Mouse (Mus musculus) stomach, embryonic 14.5 days (tissue): Measurements from ENCODE around the gene Thsd7a. TPM values are rescaled to one million over a fixed set of nuclear protein-coding genes. Genes with fewer than 3 reads are reported as not detected.

ENCODE experiments used
- ATAC-seq: fragments of 200-750 bp; cut with Nextera tagmentation; 2 replicates; pipeline ENCODE4 v1.8.0; 2017; ENCODE audit warnings: low read depth, moderate TSS enrichment; ENCODE audit not compliant: insufficient number of reproducible peaks, insufficient read depth, low FRiP score
- H3K27ac ChIP-seq: fragments of 300-500 bp; sonication (generic); 2 replicates; pipeline ENCODE4 v1.5.1; 2014; ENCODE audit warnings: mild to moderate bottlenecking, low read length, moderate library complexity, mixed read lengths
- H3K27me3 ChIP-seq: fragments of 300-500 bp; sonication (generic); 2 replicates; pipeline ENCODE4 v1.6.1; 2014; ENCODE audit warnings: low read length, control low read depth, mixed read lengths; ENCODE audit not compliant: control insufficient read depth, insufficient read depth
- H3K36me3 ChIP-seq: fragments of 300-500 bp; sonication (generic); 2 replicates; pipeline ENCODE4 v1.6.1; 2014; ENCODE audit warnings: mild to moderate bottlenecking, control low read depth, low read length, moderate library complexity, mixed read lengths; ENCODE audit not compliant: control insufficient read depth, insufficient read depth
- H3K4me1 ChIP-seq: fragments of 300-500 bp; sonication (generic); 2 replicates; pipeline ENCODE4 v1.6.1; 2014; ENCODE audit warnings: low read length, control low read depth, mixed read lengths; ENCODE audit not compliant: control insufficient read depth, insufficient read depth
- H3K4me2 ChIP-seq: fragments of 300-500 bp; sonication (generic); replicated peaks from 2 replicates; pipeline ENCODE4 v1.6.1; 2014; ENCODE audit warnings: low read depth, low read length, control low read depth
- H3K4me3 ChIP-seq: fragments of 300-500 bp; sonication (generic); 2 replicates; pipeline ENCODE4 v1.5.1; 2014; ENCODE audit warnings: low read depth, low read length, control low read depth
- H3K9ac ChIP-seq: fragments of 300-500 bp; sonication (generic); replicated peaks from 2 replicates; pipeline ENCODE4 v1.6.1; 2014; ENCODE audit warnings: low read depth, mild to moderate bottlenecking, control low read depth, low read length, moderate library complexity, mixed read lengths
- H3K9me3 ChIP-seq: fragments of 300-500 bp; sonication (generic); 2 replicates; pipeline ENCODE4 v1.6.1; 2016; ENCODE audit warnings: low read depth, low read length, control low read depth; ENCODE audit not compliant: control insufficient read depth
- WGBS: fragments of 180-500 bp; shearing (Covaris S2); extraction: QIAGEN DNeasy Blood & Tissue Kit; methylation state at CpG from one replicate; pipeline ENCODE4 v1.1.7; 2014; 5-methylcytosine and 5-hydroxymethylcytosine counted together
- polyA plus RNA-seq: library from polyadenylated mRNA; unstranded; fragments of >200 nt; fragmentation: Nextera tagmentation; extraction: Ambion mirVana; gene quantifications from 2 replicates; pipeline ENCODE4 v1.2.1, GENCODE M21; 2014

Thsd7a gene
- polyA plus RNA-seq, 1 experiment from 2014 or later, result 4.1 TPM

DNA sequence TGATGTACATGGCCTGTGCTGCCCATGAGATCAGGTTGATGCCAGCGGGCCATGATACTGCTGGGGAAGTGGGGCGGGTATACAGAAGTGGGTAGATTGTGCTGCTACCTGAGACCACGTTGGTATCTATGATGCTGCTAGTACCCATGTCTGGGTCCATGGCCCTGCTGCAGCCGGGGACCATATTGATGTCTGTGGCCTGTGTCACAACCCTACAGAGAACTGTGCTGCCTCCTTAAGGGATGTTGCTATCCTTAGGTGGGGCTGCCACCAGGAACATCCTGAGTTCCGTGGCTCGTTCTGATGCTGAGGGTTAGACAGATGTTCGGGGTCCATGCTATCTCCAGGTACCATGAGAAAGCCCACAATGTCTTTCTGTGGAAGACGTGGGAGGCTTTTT lies 33.1 kb downstream of the Thsd7a start:
- no peak overlapping the region for H3K4me3 ChIP-seq
- H3K27me3 ChIP-seq, result no peaks in the 10 kb centered on the region
- no peaks in the 10 kb centered on the region for H3K36me3 ChIP-seq
- WGBS, result 91% methylated on average over 8 of the region's 8 CpGs
- H3K4me1 ChIP-seq, result no peaks in the 10 kb centered on the region
- ATAC-seq, result no peak
- H3K9ac ChIP-seq, result no peak overlapping the region
- no peaks in the 10 kb centered on the region for H3K9me3 ChIP-seq
- H3K4me2 ChIP-seq, result no peak overlapping the region
- H3K27ac ChIP-seq, result no peak overlapping the region

DNA sequence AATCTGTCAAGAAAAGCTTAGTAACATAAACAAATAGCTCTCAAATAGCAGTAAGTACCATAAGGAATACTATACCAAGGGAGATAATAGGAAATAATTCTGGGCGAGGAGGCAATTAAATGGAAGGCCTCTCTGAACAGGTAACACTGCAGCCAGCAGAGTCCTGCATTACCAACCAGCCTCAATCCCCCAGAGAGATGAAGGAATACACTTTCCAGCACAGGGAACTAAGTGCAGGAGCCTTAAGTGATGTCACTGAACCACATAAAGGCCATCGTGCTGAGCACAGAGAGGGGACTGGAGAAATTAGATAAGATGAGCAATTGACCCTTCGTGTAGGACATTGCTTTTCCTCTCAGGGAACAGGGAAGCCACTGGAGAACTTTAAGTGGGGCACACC lies 36.6 kb downstream of the Thsd7a start:
- H3K36me3 ChIP-seq, result no peaks in the 10 kb centered on the region
- H3K4me3 ChIP-seq, result no peak overlapping the region
- no peak for ATAC-seq
- no peaks in the 10 kb centered on the region for H3K9me3 ChIP-seq
- H3K27me3 ChIP-seq, result no peaks in the 10 kb centered on the region
- H3K4me2 ChIP-seq, result no peak overlapping the region
- no peak overlapping the region for H3K27ac ChIP-seq
- no peak overlapping the region for H3K9ac ChIP-seq
- WGBS, result 66% methylated on average over 3 of the region's 3 CpGs
- no peaks in the 10 kb centered on the region for H3K4me1 ChIP-seq

DNA sequence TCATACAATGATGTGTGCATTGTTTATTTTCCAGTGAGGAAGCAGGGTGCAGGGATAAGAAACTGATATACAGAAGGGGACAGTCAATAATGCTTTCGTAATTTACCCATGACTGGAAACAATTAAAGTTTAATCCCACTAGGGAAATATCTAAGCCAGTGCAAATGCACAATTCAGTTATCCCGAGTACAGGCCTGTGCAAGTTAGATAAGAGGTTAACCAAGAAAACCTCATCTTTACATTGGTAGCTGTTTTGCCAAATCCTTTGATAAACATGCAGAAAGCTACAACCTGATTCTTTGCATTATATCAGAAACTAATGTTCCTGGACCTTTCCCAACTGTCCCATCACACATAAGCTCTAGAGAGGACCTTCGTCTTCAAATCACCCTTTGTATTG lies 46.3 kb downstream of the Thsd7a start:
- no peak overlapping the region for H3K4me3 ChIP-seq
- no peak overlapping the region for H3K9ac ChIP-seq
- no peak overlapping the region for H3K4me2 ChIP-seq
- no peaks in the 10 kb centered on the region for H3K36me3 ChIP-seq
- H3K27ac ChIP-seq, result no peak overlapping the region
- H3K9me3 ChIP-seq, result no peaks in the 10 kb centered on the region
- no peak for ATAC-seq
- no peaks in the 10 kb centered on the region for H3K4me1 ChIP-seq
- WGBS, result 78% methylated on average over 3 of the region's 3 CpGs
- H3K27me3 ChIP-seq, result no peaks in the 10 kb centered on the region

DNA sequence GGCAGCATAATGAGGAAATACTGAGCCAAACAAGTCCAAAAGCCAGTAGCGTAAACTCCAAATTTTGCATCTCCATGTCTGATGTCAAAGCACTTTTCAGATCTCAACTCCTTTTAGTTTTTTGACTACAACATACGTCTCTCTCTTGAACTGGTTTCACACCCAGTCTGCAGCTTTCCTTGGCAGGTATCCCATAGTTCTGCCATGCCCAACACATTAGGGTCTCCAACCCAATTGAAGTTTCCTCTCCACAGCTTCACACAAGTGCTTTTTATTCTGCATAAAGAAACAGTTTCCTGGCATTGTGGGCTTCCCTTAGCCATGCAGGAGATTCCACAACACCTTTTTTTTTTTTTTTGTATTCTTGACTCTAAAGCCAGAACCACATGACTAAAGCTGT lies 50.1 kb downstream of the Thsd7a start:
- H3K36me3 ChIP-seq, result no peaks in the 10 kb centered on the region
- WGBS, result 83% methylated on average over 2 of the region's 2 CpGs

DNA sequence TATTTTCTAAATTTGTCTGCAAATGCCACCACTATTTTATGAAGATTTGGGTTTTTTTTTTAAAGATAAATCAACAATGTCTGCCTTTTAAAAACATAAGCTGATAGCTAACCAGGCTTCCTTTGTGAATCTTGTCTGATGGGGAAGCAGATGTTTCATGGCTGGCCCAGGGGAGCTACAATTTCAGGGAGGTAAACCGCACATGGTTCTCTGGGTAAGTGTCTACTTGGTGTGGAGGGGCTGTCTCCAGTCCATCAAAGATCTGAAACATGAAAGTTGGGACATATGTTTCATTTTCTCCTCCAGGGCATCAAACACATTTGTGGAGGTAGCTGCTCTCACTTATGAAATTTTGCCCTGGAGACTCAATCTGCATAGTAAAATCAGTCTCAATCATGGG lies 55.5 kb downstream of the Thsd7a start:
- Histone ChIP-seq H3K4me1 (no peaks in the 10 kb centered on the region), H3K4me2 (no peak overlapping the region), H3K27me3 (no peaks in the 10 kb centered on the region), H3K9me3 (no peaks in the 10 kb centered on the region), H3K27ac (no peak overlapping the region), H3K4me3 (no peak overlapping the region), H3K36me3 (no peaks in the 10 kb centered on the region), H3K9ac (no peak overlapping the region)
- 83% methylated on average over 1 of the region's 1 CpGs for WGBS
- ATAC-seq, result no peak

More for the DNA sequence above, 50.1 kb downstream of the Thsd7a start:
- no peaks in the 10 kb centered on the region for H3K27me3 ChIP-seq
- H3K4me3 ChIP-seq, result no peak overlapping the region
- no peak for ATAC-seq
- H3K9me3 ChIP-seq, result no peaks in the 10 kb centered on the region
- H3K4me2 ChIP-seq, result no peak overlapping the region
- H3K27ac ChIP-seq, result no peak overlapping the region
- no peak overlapping the region for H3K9ac ChIP-seq
- no peaks in the 10 kb centered on the region for H3K4me1 ChIP-seq

DNA sequence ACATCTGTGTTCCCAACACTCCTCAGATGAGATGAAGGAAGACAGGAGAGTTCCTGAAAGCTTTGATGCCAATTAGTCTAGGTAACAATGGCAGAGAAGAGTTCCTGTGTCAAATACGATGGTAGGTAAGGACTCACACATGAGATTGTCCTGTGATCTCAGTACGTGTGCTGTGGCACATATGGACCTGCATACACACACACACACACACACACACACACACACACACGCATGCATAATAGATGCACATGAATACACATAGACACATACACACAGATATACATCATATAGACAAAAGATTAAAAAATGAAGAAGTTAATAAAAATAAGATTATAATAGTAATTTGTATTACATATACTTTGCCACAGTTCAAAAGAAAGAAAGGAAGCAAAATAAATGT lies 56.0 kb downstream of the Thsd7a start:
- WGBS, result 88% methylated on average over 3 of the region's 3 CpGs
- Histone ChIP-seq H3K36me3 (no peaks in the 10 kb centered on the region), H3K27me3 (no peaks in the 10 kb centered on the region), H3K9ac (no peak overlapping the region), H3K4me1 (no peaks in the 10 kb centered on the region), H3K9me3 (no peaks in the 10 kb centered on the region), H3K4me3 (no peak overlapping the region), H3K27ac (no peak overlapping the region), H3K4me2 (no peak overlapping the region)
- no peak for ATAC-seq

DNA sequence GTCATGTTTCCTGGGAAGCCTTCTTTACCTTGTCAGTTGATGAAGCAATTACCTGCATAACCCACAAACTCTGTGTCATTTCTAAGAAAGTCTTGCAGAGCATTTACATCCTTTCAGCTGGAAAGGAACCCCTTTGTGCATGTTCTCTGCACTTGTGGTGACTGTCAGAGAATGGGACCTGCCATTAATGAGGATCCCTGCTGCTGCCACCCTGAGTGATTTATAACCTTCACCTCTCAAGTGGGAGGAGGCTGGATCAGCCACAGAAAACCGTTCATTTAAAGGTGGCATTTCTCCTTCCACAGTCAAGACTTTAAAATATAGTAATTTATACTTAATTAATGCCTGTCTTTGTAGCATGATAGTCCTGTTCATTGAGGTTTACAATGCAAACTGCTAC lies 99.6 kb downstream of the Thsd7a start:
- H3K27ac ChIP-seq, result no peak overlapping the region
- no peaks in the 10 kb centered on the region for H3K4me1 ChIP-seq
- 12% methylated on average over 1 of the region's 1 CpGs for WGBS
- H3K9ac ChIP-seq, result no peak overlapping the region
- H3K36me3 ChIP-seq, result no peaks in the 10 kb centered on the region
- no peaks in the 10 kb centered on the region for H3K9me3 ChIP-seq
- ATAC-seq, result no peak
- H3K27me3 ChIP-seq, result no peaks in the 10 kb centered on the region
- H3K4me2 ChIP-seq, result no peak overlapping the region
- H3K4me3 ChIP-seq, result no peak overlapping the region

DNA sequence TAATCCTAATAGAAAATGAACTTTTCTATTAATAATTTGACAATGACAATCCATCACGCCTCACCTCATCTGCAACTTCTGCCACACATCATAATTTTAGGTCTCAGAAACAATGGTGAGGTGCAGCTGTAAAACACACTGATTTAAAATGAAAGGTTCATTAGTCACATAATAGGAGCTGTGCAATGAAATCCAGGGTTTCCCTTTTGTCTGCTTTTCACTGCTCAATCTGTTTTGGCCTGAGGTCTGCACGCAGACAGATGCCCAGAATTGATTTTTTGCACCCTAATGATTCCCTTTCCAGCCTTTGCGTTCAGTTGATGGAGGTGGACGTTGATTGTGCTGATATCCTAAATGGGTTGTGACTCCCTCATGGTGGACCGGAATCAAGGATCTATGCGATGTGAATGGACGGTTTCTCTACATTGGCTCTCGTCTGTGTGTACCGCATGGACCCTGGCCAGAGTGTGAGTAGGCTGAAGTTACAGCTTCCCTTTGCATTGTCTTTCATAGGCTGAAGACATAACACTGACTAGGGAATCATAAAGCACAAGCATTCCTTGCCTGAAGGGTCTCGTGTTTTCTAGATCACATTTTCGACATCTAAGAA lies 120.5 kb downstream of the Thsd7a start:
- no peaks in the 10 kb centered on the region for H3K9me3 ChIP-seq
- no peak overlapping the region for H3K9ac ChIP-seq
- H3K4me2 ChIP-seq, result no peak overlapping the region
- ATAC-seq, result no peak
- H3K27me3 ChIP-seq, result no peaks in the 10 kb centered on the region
- H3K36me3 ChIP-seq, result no peaks in the 10 kb centered on the region
- H3K4me3 ChIP-seq, result no peak overlapping the region
- H3K4me1 ChIP-seq, result no peaks in the 10 kb centered on the region
- H3K27ac ChIP-seq, result no peak overlapping the region
- WGBS, result 81% methylated on average over 11 of the region's 11 CpGs

DNA sequence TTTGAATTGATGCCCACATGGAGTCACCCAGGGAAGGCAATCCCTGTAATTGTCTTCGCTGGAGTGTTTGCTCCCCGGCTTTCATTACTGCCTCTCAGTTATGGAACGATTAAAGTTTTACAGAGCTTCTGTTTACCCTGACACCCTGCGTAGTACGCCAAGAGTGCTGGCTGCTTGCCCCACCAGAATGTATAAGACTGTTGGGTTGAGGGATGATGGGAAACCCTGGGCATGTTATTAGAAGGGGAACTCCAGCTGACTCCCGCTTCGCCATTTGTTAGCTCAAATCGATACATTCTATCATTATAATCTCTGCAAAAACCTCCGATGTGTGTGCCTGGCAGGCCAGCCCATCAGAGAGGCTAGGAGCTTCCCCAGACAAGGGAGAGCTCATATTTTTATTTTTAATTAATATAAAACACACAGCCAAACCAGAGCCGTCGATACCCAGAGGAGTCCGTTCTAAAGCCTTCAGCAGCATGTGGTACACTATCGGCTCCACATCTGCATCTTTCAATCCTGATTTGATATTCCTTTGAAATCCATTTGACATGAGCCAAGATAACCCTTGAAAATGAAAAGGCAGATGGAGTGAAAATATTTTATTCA lies 142.5 kb downstream of the Thsd7a start:
- Histone ChIP-seq H3K4me2 (no peak overlapping the region), H3K36me3 (no peaks in the 10 kb centered on the region), H3K9ac (no peak overlapping the region), H3K27me3 (no peaks in the 10 kb centered on the region), H3K4me1 (no peaks in the 10 kb centered on the region), H3K27ac (no peak overlapping the region), H3K4me3 (no peak overlapping the region), H3K9me3 (no peaks in the 10 kb centered on the region)
- WGBS, result 84% methylated on average over 13 of the region's 13 CpGs
- no peak for ATAC-seq
